ENCODE assay signal across 29 mouse cellular contexts in the genomic region with DNA sequence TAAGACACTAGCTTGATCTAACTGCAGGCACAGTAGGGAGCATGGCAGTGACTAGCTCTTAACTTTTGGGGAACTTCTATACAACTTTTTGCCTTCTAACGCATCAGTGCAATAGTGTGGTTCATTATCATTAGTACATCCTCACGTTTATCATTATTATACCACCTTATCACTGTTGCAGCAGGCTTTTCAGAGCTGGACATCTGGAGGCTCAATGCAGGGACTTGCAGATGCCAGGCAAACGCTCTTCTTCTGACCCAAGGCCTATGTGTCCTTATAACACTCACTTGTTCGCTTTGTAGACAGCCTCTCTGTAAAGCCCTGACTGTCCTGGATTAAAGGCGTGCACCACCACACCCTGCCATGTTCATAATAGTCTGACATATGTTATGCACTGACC. TPM values are rescaled to one million over a fixed set of nuclear protein-coding genes. Genes with fewer than 3 reads are reported as not detected.
DNase-seq lines count a peak whose midpoint lies in the region; ATAC-seq and TF ChIP-seq lines count a peak whose summit lies in the region.
"Had no signal": no experiment of that assay in that cellular context is flagged by ENCODE, and none has a peak within 500 bp of the region (broad histone marks: within the 10 kb centered on the region; RNA-seq: fewer than 3 reads in every experiment).

No protein-coding gene starts in this region.

- H3K4me3 ChIP-seq in forebrain, embryonic 10.5 days, result no peak overlapping the region
- no peak overlapping the region for H3K4me3 ChIP-seq in forebrain, postnatal 0 days (ENCODE audit: low read depth, low read length)
- H3K4me3 ChIP-seq in limb, embryonic 10.5 days, result no peak overlapping the region
- no peak overlapping the region for H3K4me3 ChIP-seq in liver, embryonic 14.5 days (ENCODE audit: insufficient read depth in 1 of 2, low read depth in 2 of 2, low read length in 2 of 2)
- H3K4me3 ChIP-seq: embryonic facial prominence, embryonic 12.5 days; forebrain, embryonic 12.5 days; neural tube, embryonic 15.5 days had no signal

- TF ChIP-seq EP300 in liver, embryonic 14.5 days (IDR thresholded peaks at IDR 0.05; ENCODE audit: low read depth), result peak; percentile 29; the same call in 1 of the 2 replicates

- no peak for ATAC-seq in forebrain, postnatal 0 days
- peak; percentile 48; the same call in 1 of the 2 replicates for ATAC-seq in liver, embryonic 14.5 days (ENCODE audit: insufficient read depth)
- ATAC-seq in megakaryocyte-erythroid progenitor cell, adult 5-6 weeks (replicated peaks; ENCODE audit: low FRiP score, low TSS enrichment, poor library complexity, severe bottlenecking), result peak; percentile 63; the same call in 1 of the 2 replicates
- ATAC-seq in cerebellum, adult (ENCODE audit: insufficient number of reproducible peaks, low FRiP score, low TSS enrichment), result no peak
- ATAC-seq: intestine, embryonic 16.5 days; lung, postnatal 0 days; Patski had no signal

- 0 out of 2 replicates have a peak overlapping the region, but pooled peaks have one; percentile 31 for H3K27ac ChIP-seq in forebrain, embryonic 10.5 days
- H3K27ac ChIP-seq in forebrain, postnatal 0 days (ENCODE audit: low read depth, low read length), result no peak overlapping the region
- H3K27ac ChIP-seq in limb, embryonic 10.5 days, result peak overlapping the region; percentile 91
- no peak overlapping the region for H3K27ac ChIP-seq in liver, embryonic 14.5 days
- H3K27ac ChIP-seq: embryonic facial prominence, embryonic 12.5 days; forebrain, embryonic 12.5 days; neural tube, embryonic 15.5 days had no signal

- H3K27me3 ChIP-seq in forebrain, embryonic 10.5 days (ENCODE audit: poor library complexity, severe bottlenecking), result peaks cover 19% of the 10 kb centered on the region; the same call in 1 of the 2 replicates
- no peaks in the 10 kb centered on the region; the same call in 1 of the 2 replicates for H3K27me3 ChIP-seq in forebrain, postnatal 0 days (ENCODE audit: insufficient read depth, low read length)
- H3K27me3 ChIP-seq in limb, embryonic 10.5 days (ENCODE audit: low read depth, poor library complexity, severe bottlenecking), result no peaks in the 10 kb centered on the region
- H3K27me3 ChIP-seq in liver, embryonic 14.5 days (ENCODE audit: control insufficient read depth, insufficient read depth, low read length), result no peaks in the 10 kb centered on the region; the same call in none of the 2 replicates
- H3K27me3 ChIP-seq: CH12.LX; embryonic facial prominence, embryonic 12.5 days; forebrain, embryonic 12.5 days; neural tube, embryonic 15.5 days; Patski had no signal

- no peak for TF ChIP-seq CTCF in forebrain, postnatal 0 days (IDR thresholded peaks at IDR 0.05; ENCODE audit: low read depth)
- TF ChIP-seq CTCF in liver, embryonic 14.5 days (IDR thresholded peaks at IDR 0.05; ENCODE audit: low read depth), result no peak

- 91% methylated on average over 5 of the region's 5 CpGs for WGBS in forebrain, embryonic 10.5 days
- WGBS in forebrain, postnatal 0 days, result 89% methylated on average over 5 of the region's 5 CpGs
- WGBS in limb, embryonic 10.5 days, result 86% methylated on average over 5 of the region's 5 CpGs
- 26% methylated on average over 5 of the region's 5 CpGs for WGBS in liver, embryonic 14.5 days (ENCODE audit: insufficient replicate concordance)

- no peak overlapping the region for H3K9ac ChIP-seq in forebrain, postnatal 0 days
- H3K9ac ChIP-seq in liver, embryonic 14.5 days (replicated peaks), result no peak overlapping the region
- H3K9ac ChIP-seq: embryonic facial prominence, embryonic 12.5 days; forebrain, embryonic 12.5 days; neural tube, embryonic 15.5 days had no signal

- no peaks in the 10 kb centered on the region for H3K9me3 ChIP-seq in forebrain, embryonic 10.5 days
- H3K9me3 ChIP-seq in forebrain, postnatal 0 days (ENCODE audit: low read length), result no peaks in the 10 kb centered on the region
- no peaks in the 10 kb centered on the region for H3K9me3 ChIP-seq in limb, embryonic 10.5 days (replicated peaks)
- H3K9me3 ChIP-seq in liver, embryonic 14.5 days (ENCODE audit: control insufficient read depth, low read length), result no peaks in the 10 kb centered on the region
- H3K9me3 ChIP-seq: embryonic facial prominence, embryonic 12.5 days; forebrain, embryonic 12.5 days; neural tube, embryonic 15.5 days had no signal

- peaks cover 51% of the 10 kb centered on the region for H3K4me1 ChIP-seq in forebrain, embryonic 10.5 days
- peaks cover 15% of the 10 kb centered on the region for H3K4me1 ChIP-seq in forebrain, postnatal 0 days (ENCODE audit: insufficient read depth)
- peaks cover 61% of the 10 kb centered on the region for H3K4me1 ChIP-seq in limb, embryonic 10.5 days
- H3K4me1 ChIP-seq in liver, embryonic 14.5 days (replicated peaks; ENCODE audit: control insufficient read depth in 2 of 2, insufficient read depth in 2 of 2, low read length in 1 of 2), result peaks cover 3 to 12% of the 10 kb centered on the region in 2 experiments

- no peak for DNase-seq in forebrain, embryonic 10.5 days (ENCODE audit: extremely low spot score, low spot score)
- no peak for DNase-seq in forebrain, postnatal 0 days
- DNase-seq in limb, embryonic 10.5 days (ENCODE audit: low spot score), result no peak
- DNase-seq in liver, embryonic 14.5 days (ENCODE audit: low read depth in 3 of 3, low spot score in 3 of 3), result no peak
- no peak for DNase-seq in urinary bladder, adult 2 months (ENCODE audit: low spot score)
- no peak for DNase-seq in yolk sac, embryonic 10.5 days (ENCODE audit: low spot score)
- DNase-seq: adrenal gland, postnatal 14 days; cerebellum, adult 2 months; cerebellum, postnatal 25 days; gastrocnemius, postnatal 10 days; kidney, adult 8-10 months; kidney, postnatal 10 days; layer of hippocampus, postnatal 36 days; left cerebral cortex, postnatal 4 days; lung, adult 18-20 months; lung, postnatal 4 days; midbrain, embryonic 14.5 days; retina, postnatal 1 day; right cerebral cortex, postnatal 25 days; thymus, postnatal 14 days had no signal

- no peak overlapping the region for H3K4me2 ChIP-seq in forebrain, postnatal 0 days (ENCODE audit: low read depth)
- H3K4me2 ChIP-seq in liver, embryonic 14.5 days (ENCODE audit: low read depth), result no peak overlapping the region
- H3K4me2 ChIP-seq: embryonic facial prominence, embryonic 12.5 days; forebrain, embryonic 12.5 days; neural tube, embryonic 15.5 days had no signal

- no peaks in the 10 kb centered on the region for H3K36me3 ChIP-seq in forebrain, embryonic 10.5 days (replicated peaks)
- H3K36me3 ChIP-seq in forebrain, postnatal 0 days (ENCODE audit: insufficient read depth), result no peaks in the 10 kb centered on the region
- no peaks in the 10 kb centered on the region for H3K36me3 ChIP-seq in limb, embryonic 10.5 days
- H3K36me3 ChIP-seq in liver, embryonic 14.5 days (replicated peaks; ENCODE audit: control insufficient read depth, insufficient read depth, low read depth), result no peaks in the 10 kb centered on the region
- H3K36me3 ChIP-seq: embryonic facial prominence, embryonic 12.5 days; forebrain, embryonic 12.5 days; neural tube, embryonic 15.5 days had no signal

RNA-seq across cellular contexts. Expression of a gene that starts 53.5 kb away (rescaled TPM):
- 3.8 and 4.1 TPM in 2 replicates for polyA plus RNA-seq in forebrain, embryonic 10.5 days (2016; fragmentation: Nextera tagmentation; extraction: Ambion mirVana)
- 17.8 and 23.8 TPM in 2 replicates for total RNA-seq in forebrain, postnatal 0 days (2014; rRNA removed)
- 17.1 and 25.4 TPM in 2 replicates for polyA plus RNA-seq in forebrain, postnatal 0 days (2015; fragmentation: Nextera tagmentation; extraction: Ambion mirVana)
- polyA plus RNA-seq in limb, embryonic 10.5 days (2016; fragmentation: Nextera tagmentation; extraction: Ambion mirVana), result 6.9 and 7.8 TPM in 2 replicates
- polyA plus RNA-seq in liver, embryonic 14.5 days (2012; rRNA removed), result 3.4 and 3.5 TPM in 2 replicates
- 5.9 and 7.2 TPM in 2 replicates for polyA plus RNA-seq in liver, embryonic 14.5 days (2014; fragmentation: Nextera tagmentation; extraction: Ambion mirVana)
- 5.6 and 13.3 TPM in 2 replicates for total RNA-seq in megakaryocyte-erythroid progenitor cell, adult 5-6 weeks (2014; fragmentation: Nextera tagmentation)
- total RNA-seq in megakaryocyte-erythroid progenitor cell, adult 5-6 weeks (2017), result 3.7 and 4.0 TPM in 2 replicates
- polyA plus RNA-seq in urinary bladder, adult 2 months (2012; rRNA removed), result 4.2 and 4.6 TPM in 2 replicates

Comparison
In these comparisons a context has a peak if more than half of its experiments do, and no peak if none do; other contexts are left out.
1. H3K27ac ChIP-seq: peak in forebrain, embryonic 10.5 days (single experiment) and limb, embryonic 10.5 days (single experiment); none in forebrain, postnatal 0 days (single experiment) and liver, embryonic 14.5 days (single experiment).
2. ATAC-seq: peak in liver, embryonic 14.5 days (single experiment) and megakaryocyte-erythroid progenitor cell, adult 5-6 weeks (single experiment); none in forebrain, postnatal 0 days (single experiment) and cerebellum, adult (single experiment).